Mouse (Mus musculus): ENCODE results near the gene A530084C06Rik.

DNA sequence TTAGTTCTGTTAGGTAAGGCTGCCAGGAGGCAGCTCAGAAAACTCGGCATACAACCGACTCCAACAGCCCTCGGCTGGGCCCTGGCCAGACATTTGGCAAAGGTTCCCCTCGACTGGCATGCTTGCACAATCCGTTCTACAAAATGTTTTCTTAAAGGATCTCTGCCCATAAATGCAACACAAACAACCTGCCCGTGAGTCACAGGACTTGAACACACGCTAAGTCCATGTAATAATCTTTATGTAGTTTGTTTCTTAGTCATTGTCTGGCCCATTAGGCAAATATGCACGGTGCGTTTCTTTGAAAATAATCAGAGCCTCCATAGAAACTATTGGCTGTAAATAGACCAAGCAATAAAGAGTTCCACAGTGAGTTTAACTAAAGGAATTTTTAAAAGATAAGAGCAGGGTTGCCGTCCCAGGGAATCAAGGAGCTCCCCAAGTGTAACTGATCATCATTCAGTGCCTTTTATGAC lies 40.7 kb downstream of the A530084C06Rik start:
- TF ChIP-seq CTCF (IDR thresholded peaks at IDR 0.05; ENCODE audit: control insufficient read depth, insufficient read depth, low read length) (no peak), POLR2A (IDR thresholded peaks at IDR 0.05; ENCODE audit: borderline replicate concordance, control insufficient read depth, low read depth, low read length) (no peak)

Measured in bone marrow, adult 2 months (tissue).